Mouse (Mus musculus): Measurements from ENCODE around the gene Btbd9.

Btbd9 gene

GRCm38 (mm10) chr17:30241720-30242322 is 334.5 kb downstream of the Btbd9 start:
- no peak for DNase-seq (ENCODE audit: low spot score)

DNA sequence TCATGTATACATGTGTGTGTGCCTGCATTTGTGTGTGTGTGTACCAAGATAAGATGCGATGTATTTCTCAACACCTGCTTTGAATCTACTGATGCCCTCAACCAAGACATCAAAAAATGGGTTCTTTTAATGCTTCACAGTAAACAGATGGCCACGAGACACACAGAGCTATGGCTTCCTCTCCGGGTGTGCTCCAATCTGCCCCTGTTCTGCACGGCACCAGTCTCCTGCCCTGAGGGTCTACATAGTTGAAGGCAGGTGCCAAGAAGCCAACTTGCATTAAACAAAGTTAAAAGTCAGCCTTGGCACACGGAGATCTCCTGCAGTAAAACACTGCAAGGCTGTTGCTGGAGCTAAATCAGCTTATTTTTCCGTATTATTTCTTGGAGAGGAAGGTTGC is 335.2 kb downstream of the Btbd9 start:
- DNase-seq (ENCODE audit: low spot score) = no peak

DNA sequence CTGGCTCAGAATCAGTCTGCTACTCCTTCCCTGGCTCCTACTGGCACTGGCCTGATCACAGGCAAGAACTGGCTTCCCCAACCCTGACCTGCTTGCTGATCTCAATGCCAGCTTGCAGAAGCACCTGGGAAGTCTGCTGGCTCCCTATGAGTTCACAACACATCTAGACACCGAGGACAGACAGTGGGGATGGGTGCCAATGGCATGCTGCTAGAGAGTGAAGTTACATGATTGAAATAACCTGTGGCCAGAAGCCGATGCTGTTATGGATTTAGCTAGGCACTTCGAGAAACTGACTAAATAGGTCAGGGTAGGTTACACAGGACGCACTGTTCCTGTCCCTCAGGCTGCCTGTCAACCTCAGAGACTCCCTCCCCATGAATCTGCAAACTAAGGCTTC is 335.6 kb downstream of the Btbd9 start:
- no peak for DNase-seq (ENCODE audit: low spot score)

- no peak for DNase-seq (ENCODE audit: low spot score)
These were observed 336.8 kb downstream of the Btbd9 start for GRCm38 (mm10) chr17:30239458-30239857.

DNA sequence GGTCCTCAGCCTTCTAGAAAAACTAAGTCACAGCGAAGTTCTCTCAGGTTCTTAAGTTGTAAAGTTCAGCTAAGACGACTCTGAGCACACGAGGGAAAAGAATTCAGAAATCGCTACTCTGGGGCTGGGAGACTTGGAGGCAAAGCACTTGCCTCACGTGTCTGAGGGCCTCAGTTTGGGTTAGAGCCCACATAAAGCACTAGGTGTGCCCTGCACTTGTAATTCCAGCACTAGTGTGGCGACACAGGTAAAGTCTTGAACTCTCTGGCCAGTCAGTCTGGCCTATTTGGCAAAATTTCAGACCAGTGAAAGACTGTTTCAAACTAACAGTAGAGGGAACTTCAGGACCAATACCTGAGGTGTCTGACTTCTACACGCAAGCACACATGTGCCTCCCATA is 338.7 kb downstream of the Btbd9 start:
- no peak for DNase-seq (ENCODE audit: low spot score)

- DNase-seq (ENCODE audit: low spot score) = no peak
These were observed 339.7 kb downstream of the Btbd9 start for GRCm38 (mm10) chr17:30236611-30237010.

GRCm38 (mm10) chr17:30235380-30235779 is 340.9 kb downstream of the Btbd9 start:
- no peak for DNase-seq (ENCODE audit: low spot score)

GRCm38 (mm10) chr17:30232698-30233097 is 343.6 kb downstream of the Btbd9 start:
- DNase-seq (ENCODE audit: low spot score) = no peak

GRCm38 (mm10) chr17:30231483-30231882 is 344.8 kb downstream of the Btbd9 start:
- DNase-seq (ENCODE audit: low spot score) = no peak

DNA sequence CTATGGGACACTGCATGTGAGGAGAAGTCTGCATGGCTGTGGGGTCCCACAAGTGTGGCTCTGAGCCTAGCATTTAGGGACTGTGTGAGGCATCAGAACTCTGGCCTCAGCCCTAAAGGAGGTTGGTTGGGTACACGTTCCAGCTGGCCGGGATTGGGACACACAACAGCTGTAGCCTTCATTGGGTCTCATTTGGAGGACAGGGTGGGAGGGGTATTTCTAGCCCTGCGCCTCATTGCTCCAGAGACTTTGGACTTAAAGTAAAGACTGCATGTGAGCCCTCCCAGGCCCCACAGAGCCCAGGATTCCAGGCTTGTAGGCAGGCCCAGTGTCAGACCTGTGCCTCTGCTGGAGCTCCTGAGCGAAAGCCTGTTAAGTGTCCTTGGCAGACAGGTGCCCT is 345.9 kb downstream of the Btbd9 start:
- DNase-seq (ENCODE audit: low spot score) = no peak

DNA sequence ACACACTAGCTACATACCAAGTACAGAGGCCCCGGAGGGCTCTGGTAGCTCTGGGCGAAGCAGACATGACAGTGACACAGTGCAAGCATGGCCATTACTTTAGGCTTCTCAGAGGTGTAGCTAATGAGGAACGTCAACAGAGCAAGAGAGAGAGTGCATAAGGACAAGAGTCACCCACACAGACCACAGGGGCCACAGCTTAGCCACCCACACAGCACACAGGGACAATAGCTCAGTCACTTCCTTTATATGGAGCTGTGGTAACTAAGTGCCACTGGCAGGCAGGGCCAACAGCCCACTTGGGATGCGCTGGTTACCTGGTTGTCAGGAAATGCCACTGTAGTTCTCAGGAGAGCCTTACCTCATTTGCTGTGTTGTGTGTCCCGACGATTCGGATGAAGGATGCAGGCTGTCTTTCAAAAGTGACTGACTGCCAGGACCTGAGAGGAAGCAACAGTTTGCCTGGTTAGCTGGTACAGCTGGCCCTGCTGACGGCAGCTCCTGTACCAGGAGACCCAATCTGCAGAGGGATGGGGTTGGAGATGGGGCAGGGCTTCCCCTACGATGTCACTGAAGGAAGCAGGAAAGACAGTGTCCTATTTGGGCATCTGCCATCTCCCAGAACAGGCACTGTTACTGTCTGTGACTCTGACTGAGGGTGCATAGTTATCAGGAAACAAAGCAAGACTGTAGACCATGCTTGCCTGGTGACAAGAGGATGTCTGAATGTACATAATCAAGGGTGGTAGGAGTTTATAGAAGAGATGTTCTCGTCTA is 347.7 kb downstream of the Btbd9 start:
- no peak for DNase-seq (ENCODE audit: low spot score)

DNA sequence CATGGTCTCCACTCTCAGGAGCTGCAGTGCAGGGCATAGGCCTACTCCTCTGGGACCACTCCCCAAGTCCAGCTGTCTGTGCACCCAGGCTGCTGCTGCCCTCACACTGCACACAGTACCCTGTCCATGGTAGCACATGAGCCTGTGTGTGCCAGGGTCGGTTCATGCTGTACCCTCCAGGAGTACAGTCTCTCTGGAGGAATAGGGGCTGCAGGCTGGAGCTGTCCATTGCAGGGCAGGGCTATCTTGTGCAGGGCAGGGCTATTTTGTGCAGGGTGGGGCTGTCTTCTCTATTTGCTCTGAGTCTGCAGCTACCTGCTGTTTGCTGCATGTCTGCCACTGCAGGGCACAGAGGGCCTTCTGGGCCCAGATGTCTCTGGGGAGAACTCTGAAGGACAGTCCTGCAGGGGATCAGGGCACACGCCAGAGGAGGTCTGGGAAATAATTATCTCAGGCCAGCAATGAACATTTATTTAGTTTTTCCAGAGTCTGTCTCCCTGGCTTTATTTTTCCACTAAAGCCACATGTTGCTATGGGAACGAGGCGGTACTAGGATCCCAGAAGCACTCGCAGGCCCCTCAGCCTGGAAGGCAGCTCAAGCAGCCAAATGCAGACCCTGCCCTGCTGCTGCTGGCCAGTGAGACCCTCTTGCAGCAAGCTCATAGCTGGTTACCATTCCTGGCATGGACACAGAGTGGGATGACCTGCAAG is 351.1 kb downstream of the Btbd9 start:
- DNase-seq (ENCODE audit: low spot score) = no peak

- DNase-seq (ENCODE audit: low spot score) = no peak
These were observed 353.5 kb downstream of the Btbd9 start for GRCm38 (mm10) chr17:30222837-30223236.

DNA sequence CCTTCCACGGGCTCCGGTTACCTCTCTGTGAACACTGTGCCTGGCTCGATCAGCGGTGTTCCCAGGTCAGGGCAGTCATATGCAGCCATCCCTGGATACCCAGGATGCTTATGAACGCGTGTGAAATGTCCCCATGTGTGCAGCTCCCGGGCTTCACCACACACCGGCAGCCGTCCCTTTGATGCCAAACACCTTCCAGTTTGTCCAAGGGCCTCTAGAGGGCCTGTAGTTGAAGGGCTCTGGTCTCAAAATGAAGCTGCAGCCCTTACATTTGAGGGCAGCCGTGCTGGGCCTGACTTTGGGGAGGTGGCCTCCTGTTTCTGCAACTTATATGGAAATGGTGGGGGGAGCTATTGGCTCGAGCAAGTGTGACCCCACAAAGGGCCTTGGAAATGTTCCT is 353.9 kb downstream of the Btbd9 start:
- no peak for DNase-seq (ENCODE audit: low spot score)

DNA sequence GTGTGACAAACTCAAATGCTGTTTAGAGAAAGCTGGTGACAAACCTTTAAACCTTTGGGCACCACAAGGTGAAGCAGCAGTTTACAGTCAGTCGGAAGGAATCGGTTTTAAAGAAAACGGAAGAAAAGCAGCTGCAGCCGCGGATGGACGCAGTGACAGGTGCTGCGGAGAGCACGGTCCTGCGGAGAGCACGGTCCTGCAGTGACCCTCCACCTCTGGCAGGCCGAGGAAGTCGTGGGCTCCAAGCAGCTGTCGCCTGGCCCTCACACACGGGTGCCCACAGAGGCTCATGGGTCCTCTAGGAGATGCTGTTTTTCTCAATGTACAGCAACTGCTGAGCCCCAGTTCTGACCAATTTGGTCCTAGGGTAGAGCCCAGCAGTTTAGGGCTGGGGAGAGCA is 354.6 kb downstream of the Btbd9 start:
- no peak for DNase-seq (ENCODE audit: low spot score)

DNA sequence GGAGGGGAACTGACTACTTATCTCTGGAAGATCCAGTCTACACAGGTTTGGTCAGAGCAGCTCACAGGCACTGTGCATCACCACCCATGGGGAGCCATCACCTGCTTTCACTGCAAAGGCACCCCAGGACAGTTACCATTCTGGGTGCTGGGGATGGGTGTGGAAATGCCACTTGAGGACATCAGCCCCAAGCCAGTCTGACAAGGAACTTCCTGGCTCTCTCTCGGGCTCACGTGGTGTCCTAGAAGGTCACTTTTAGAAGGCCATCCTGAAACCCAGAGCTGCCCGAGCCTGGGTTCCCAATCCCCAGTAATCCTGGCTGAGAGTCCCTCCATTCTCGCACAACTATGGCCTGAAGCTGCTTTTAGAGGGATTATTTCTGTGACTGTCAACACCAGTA is 360.5 kb downstream of the Btbd9 start:
- no peak for DNase-seq (ENCODE audit: low spot score)

- DNase-seq (ENCODE audit: low spot score) = no peak
These were observed 361.9 kb downstream of the Btbd9 start for GRCm38 (mm10) chr17:30214393-30214792.

- DNase-seq (ENCODE audit: low spot score) = no peak
These were observed 362.9 kb downstream of the Btbd9 start for GRCm38 (mm10) chr17:30213371-30213770.

DNA sequence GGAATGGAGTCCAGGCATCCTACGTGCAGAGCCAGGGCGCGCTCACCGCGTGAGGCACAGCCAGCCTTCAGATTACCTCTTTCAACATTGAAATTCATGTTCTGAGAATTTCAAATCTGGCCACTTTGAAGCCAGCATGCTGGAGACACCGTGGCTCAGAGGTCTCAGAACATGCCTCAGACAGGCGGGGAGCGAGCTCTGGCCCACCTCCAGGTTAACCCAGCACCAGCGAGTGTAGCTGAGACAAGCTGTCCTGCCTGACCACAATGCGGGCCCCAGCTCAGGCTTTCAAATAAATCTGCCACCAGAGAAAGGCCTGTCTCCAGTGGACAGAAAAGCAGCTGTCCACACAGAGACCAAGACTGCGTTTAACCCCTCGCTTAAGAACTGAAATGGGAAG is 363.6 kb downstream of the Btbd9 start:
- no peak for DNase-seq (ENCODE audit: low spot score)

GRCm38 (mm10) chr17:30210936-30211335 is 365.4 kb downstream of the Btbd9 start:
- DNase-seq (ENCODE audit: low spot score) = no peak

- no peak for DNase-seq (ENCODE audit: low spot score)
These were observed 366.0 kb downstream of the Btbd9 start for GRCm38 (mm10) chr17:30210262-30210661.

- no peak for DNase-seq (ENCODE audit: low spot score)
These were observed 371.0 kb downstream of the Btbd9 start for GRCm38 (mm10) chr17:30205062-30205825.

GRCm38 (mm10) chr17:30200283-30200682 is 376.0 kb downstream of the Btbd9 start:
- DNase-seq (ENCODE audit: low spot score) = no peak

All from urinary bladder, postnatal 14 days (tissue).